Mouse (Mus musculus): ENCODE results near the gene Csnk1e.

Gene Csnk1e

DNA sequence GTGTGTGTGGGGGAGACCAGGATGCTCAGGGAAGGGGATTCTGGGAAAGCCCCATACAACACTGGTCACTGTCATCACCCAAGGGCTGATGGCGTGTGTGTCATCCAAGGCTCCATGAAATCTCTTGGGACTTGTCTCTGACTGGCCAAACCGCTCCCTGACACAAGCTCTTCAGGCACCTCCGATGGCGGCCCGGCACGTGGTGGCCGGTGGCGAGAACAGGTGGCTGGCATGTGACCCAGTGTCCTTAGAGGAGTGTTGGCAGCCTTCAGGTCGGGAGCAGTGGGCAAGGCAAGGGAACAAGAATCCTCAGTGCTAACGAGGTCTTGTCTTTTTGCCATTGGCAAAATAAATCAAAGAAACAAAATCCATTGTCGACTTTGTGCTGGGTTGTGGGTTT lies 36.7 kb downstream of the Csnk1e start:
- DNase-seq, result no peak

DNA sequence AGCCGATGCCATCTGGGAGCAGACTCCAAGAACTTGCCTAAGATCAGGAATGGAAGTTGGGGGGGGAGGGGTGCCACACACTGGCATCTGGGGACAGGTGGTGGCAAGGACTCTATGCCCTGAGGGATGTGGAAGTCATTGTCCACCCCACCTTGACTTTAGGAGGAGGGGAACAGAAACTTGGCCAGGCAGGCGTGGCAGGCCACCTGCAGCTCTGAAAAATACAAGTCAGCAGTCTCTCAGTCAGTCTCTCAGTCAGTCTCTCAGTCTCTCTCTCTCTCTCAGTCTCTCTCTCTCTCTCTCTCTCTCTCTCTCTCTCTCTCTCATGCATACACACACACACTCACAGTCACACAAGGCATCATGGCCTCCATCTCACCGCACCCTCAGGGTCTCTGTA lies 37.1 kb downstream of the Csnk1e start:
- DNase-seq, result no peak

DNA sequence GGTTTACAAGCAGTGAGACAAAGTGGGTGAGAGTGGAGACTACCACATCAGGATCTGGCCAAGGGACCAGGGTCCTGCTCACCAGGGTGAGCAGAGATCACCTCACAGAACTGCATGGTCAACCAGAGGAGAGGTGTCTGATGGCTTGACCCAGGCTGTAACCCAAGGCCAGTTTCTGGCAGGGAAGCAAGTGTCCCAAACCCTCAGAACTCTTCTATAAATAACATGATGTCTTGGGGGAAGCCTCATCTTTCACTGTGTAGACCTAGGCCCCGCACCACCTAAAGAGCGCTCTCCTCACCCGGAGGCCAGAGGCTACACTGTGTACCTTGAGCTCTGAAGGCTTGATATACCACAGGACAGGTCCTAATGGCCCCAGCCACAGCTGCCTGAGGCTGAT lies 38.0 kb downstream of the Csnk1e start:
- no peak for DNase-seq

DNA sequence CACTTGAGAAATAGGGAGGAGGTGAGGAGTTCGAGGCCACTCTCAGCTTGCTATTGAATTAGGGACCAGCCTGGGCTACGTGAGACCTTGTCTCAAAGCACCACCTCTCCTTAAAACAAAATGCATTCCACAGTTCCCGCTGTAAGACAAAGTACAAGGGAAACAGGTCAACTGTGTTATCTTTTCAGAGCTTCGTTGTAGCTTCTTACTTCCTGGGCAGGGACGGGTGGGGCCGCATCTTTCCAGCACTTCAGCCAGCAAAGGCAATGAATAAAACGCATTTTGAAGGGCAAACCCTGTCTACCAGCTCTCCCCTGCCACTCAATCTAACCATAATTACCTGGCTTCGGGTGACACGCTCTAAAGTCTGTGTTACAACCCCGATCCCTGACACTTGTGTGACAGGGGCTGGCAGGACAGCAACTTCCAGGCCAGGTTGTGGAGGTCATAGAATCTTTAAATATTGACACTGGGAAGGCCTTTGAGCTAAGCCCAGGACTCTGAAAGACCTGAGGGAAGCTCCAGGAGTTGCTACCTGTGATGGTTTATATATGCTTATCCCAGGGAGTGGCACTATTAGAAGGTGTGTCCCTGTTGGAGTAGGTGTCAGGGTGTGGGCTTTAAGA lies 38.8 kb downstream of the Csnk1e start:
- no peak for DNase-seq

DNA sequence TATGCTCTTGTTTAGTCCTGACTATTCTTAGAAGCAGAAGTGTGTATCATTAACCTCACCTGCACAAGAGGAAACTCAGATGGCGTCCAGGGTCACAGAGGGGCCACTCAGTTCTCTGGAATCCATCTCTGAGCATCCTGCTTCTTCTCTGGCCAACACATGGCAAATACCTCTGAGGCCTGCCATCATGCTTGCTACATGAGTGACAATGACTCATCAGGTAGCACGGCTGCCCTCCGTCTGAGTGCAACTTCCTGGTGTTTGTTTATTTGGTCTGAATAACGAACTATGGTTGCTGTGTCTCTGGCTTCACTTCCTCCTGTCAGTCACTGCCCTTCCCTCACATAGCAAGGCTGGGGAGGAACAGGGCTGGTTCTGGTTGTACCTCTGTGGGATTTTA lies 40.9 kb downstream of the Csnk1e start:
- peak in 1 of 2 experiments; percentile 44 for DNase-seq

DNA sequence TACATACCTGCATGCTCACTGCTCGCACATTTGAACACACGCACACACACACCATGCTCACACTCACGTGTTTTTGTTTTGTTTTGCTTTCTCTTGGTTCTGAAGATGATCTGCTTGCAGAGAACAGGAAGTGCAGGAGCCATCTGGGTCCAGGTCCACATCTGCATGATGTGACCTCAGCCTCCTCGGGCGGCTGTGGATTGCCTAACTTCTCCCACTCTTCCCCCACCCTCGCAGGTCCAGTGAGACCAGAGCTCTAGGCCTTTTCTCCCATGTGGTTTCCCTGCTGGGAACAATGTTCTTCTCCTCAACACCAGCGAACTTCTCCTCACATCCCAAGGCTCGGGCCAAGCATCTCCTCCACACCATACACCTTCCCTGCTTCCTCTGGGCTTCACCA lies 41.6 kb downstream of the Csnk1e start:
- DNase-seq, result peak; percentile 54 to 56

DNA sequence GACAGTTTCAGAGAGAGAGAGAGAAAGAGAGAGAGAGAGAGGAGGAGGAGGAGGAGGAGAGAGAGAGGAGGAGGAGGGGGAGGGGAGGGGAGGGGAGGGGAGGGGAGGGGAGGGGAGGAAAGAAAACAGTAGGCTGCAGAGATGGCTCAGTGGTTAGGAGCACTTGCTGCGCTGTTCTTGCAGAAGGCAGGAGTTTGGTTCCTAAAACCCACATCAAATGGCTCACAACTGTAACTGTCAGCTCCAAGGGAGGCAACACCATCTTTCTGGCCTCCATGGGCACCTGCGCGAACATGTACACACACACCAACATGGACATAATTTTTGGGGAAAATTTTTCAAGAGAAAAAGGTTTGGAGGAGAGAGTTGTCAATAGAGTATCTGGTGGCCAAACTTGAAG lies 42.2 kb downstream of the Csnk1e start:
- DNase-seq, result no peak

DNA sequence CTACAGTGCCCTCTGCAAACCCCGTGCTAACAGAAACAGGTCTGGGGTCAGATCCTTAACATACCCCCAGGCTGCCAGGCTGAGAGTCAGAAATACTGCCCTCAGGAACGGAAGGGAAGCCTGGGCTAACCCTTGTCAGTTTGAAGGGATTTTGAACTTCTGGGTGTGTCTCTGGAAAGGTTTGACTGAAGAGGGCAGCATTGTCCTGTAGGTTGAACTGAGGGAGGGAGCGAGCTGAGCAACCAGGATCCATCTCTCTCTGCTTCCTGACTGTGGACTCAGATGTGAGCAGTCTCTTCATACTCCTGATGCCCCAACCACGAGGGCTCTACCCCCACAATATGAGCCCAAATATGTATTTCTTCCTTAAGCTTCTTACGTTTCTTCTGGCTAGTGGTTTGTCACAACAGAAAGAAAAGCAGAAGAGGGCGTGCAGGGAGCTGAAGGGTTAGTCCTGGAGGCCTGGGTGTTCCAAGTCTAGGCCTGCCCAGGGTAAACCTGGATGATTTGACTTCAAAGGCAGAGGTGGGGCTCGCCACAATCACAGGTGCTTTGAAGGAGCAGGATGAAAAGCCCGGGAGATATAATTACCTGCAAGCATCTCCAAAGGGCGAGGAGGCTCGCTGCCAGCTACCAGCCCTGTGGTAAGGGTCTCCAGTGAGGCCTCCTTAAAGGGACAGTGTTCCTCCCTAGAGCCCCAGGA lies 43.9 kb downstream of the Csnk1e start:
- DNase-seq, result no peak

DNA sequence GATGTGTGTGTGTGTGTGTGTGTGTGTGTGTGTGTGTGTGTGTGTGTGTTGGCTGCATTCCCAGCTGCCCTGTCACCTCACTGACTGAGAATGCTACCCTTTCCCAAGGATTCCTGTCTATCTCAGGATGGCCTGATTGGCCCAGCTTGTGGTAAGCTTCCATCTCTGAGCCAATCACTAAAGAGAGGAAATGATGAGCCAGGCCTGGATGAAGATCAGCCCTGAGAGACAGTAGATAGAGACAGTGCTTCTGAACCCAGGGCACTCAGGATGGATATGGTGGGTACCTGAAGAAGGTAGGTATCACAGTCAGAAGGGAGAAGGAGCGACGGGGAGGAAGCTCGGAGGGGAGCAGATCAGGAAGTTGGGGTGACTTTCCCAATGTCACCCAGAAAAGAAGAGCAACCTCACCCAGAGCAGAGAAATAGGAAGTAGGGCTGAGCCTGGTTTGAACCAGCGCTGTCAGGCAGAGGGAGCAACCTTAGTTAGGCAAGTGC lies 46.2 kb downstream of the Csnk1e start:
- DNase-seq, result no peak

DNA sequence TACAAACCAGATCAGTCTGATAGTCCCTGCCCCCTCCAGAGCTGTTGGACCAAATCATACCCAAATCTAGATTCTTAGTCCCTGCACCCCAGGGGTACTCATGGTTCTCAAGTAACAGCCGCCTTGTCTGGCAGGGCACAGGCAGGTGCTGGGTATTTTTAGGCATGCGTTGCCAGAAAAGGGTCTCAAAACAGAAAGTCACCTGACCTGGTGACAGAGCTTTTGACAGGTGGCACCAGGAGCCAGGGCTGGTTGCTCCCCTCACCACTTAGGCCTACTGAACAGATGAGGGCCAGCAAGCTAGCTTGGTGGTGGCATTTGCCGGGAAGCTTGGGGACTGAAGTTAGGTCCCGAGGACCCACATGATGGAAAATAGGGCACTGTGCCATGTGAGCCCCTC lies 48.8 kb downstream of the Csnk1e start:
- DNase-seq, result no peak

DNA sequence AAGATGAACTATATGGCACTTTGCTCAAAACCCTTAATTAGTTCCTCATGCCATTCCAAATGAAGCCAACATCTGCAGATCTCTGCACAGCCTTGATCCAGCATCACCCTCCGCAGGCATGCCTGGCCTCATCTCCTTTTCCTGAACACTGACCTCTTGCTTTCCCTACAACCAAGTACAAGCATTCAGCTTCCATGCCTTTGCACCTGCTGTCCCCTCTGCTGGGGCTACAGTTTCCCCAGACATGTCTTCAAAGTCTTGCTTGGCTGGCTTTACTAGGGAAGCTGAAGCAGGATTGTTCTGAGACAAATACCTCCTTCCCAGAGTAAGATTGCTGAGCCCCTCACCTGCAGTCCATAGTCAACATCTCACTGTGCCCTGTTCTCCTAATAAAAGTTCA lies 51.1 kb downstream of the Csnk1e start:
- DNase-seq, result no peak

DNA sequence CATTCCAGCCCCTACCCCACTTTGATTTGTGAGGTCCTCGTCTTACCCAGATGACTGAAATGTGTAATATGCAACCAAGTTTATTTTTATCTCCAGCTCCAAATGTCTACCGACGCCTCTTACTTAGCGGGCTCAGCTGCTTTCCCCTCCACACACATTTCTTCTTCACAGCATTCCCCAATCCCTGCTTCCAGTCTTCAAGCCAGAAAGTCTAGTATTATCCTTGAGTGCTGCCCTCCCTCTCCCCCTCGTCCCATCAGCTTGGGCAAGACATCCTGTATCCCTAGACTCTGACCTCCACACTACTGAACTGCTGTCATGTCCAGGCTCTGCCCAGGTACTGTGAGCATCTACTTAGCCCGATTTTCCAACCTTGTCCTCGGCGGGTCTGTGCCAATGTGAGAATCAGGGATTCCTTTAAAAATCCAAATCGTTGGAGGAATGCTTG lies 51.6 kb downstream of the Csnk1e start:
- no peak for DNase-seq

DNA sequence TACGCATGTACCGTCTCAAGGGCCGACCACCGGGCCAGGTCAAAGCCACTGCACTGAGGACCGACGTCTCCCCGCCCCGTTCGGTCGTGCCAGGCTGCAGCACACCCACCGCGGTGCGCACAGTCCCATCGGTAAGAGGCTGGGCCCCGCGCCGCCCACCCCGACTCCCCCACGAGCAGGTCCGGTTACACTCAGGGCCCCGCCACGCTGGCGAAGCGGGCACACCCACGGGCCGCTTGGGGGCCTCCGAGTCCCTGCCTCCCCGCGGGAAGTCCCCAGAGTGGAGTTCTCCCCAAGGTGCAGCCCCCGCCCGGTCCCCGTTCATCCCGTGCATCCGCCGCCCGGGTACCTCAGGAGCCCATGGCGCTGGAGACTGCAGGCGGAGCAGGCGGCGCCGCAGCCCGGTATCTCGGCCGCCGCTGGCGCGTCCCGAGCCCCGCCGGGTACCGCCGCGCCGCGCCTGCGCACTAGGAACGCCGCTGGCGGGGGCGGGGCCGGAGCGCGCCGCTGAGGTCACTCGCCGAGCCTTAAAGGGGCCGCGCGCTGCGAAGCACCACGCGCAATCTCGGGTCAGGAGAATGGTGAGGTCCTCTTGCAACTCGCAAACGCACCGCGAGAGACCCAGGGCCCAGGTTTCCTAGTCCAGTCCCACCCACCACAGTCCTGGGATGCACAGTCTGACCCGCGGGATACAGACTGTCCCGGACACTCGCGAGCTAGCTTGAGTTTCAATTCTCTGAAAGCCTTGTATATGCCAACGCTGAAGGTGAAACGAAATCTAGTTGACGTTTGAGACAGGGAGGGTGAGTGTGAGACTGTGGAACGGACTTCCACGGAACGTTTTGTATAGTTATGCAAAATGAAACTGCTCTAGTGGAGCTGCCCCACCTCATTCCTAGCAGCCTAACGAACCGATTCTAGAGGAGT lies 52.3 kb downstream of the Csnk1e start, which contains the start of gene Tmem184b:
Gene Tmem184b, minus strand, starts transcription at position 734 of the 927 bp plus-strand sequence.
- DNase-seq, result peak; percentile 85 to 86

DNA sequence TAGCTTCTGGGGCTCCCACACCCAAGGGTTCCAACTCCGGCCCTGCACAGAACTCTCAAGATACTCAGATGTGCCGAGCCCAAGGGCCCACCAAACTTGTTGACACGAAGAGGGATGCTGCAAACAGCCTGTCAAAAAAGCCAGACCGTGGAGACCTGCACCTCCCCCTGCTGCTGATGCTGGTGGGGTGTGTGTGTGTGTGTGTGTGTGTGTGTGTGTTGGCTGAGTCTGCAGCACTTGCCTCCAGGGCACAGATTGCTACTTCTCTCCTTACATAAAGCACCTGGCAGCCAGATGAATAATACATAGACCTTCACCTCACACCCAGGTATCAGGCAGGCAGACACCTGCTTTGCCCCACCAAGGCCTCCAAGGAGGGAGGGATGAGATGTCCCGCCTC lies 53.2 kb downstream of the Csnk1e start:
- no peak for DNase-seq

DNA sequence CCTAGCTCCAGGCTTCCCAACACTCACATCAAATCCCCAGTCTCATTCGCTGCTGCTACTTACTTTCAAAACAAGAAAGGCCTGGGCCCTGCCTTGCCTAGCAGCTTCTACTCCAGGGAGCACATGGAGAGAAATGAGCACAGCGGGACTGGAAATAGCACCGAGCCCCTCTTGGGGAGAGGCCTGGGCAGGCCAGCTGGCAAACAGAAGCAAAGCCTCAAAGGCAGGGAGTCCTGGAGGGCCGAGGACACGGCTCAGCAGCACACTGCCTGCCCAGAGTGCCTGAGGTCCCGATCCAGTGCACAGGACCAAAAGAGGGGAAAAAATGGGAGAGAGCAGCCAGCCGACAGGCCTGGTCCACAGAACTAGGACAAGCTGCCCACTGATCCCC lies 54.4 kb downstream of the Csnk1e start:
- no peak for DNase-seq

DNA sequence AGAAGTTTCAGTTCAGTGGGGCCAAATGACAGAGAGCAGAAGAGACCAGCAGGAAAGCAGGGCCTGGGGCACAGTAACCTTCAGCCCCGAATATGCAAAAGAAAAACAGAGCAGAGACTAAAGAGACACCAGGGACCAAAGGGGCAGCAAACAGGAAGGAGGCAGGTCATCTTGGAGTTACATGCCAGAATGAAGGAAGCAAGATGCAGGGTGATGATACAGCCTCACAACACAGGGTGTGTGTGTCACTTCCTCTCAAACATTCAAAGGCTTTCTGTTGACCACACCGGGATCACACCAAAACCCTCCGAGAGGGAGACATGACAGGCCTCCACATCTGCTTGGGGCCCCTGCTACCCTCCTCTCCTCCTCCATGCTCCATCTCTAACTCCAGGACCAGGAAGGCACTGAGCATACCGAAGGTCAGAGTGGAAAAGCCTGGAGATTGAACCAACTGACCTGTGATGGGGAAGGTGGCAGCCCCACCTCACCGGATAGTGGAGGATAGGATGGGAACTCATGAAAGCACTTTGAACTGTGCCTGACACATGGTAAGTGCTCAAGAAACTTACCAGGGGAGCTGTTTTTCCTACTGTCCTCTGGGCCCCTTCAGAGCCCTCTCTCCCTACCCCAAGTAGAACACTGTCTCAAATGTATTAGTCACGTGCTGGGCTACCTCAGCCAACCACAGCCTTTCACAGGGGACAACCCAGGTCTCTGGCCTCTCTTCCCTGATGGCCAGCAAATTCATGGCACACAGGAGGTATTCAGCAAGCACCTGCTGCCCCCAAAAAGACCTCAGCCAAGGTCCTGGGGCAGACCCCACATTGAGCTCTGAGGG lies 55.0 kb downstream of the Csnk1e start:
- DNase-seq, result no peak

DNA sequence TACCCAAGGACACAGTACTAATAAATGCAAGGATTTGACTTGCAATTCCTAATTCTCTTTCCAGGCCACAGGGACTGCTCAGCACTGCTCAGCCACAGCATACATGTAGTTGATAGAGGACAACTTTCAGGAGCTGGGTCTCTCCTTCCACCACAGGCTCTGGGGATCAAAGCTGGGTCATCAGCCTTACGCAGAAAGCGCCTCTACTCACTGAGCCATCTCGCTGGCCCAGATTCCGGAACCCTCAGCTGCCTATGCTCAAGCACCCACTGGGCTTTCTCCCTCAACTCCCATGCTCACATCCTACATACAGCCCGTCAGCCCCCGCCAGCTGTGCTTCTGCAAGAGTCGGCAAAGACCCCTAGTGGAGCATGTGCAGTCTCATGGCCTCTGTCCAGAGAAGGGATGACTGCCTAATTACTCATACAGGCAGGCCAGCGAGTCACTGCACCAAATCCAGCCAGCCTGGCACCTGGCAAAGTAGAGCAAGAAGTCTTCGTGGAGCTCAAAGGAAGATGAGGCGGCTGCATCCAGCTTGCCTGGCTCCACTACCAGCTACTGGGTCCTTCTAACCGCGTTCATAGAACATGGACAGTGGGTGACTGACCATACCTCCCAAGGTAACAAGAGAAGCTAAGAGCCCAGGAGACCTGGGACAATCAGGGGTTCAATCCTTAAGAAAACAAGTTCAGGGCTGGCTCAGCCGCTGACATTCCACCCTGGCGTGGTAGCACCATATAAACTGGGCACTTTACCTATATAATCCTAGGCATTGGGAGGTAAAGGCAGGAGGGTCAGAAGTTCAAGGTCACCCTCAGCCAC lies 55.9 kb downstream of the Csnk1e start:
- no peak for DNase-seq

DNA sequence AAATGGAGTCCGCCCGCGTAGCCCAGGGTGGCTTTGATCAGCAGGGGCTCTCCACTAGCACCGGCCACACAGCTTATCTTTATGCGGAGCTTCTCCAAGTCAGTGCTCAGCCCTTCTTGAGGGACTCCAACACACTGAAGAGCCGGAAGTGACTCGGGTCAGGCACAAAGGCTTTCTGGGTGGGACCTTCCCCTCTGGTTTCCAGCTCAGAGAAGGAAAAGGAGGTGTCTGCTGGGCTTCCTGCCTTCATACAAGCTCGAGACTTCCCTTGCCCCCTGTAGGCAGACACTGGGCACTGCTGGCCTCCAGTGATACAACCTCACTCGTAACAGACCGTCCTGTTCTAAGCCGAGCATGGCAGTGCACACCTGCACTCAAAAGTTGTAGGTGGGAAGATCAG lies 58.6 kb downstream of the Csnk1e start:
- DNase-seq, result peak; percentile 80 to 86

DNA sequence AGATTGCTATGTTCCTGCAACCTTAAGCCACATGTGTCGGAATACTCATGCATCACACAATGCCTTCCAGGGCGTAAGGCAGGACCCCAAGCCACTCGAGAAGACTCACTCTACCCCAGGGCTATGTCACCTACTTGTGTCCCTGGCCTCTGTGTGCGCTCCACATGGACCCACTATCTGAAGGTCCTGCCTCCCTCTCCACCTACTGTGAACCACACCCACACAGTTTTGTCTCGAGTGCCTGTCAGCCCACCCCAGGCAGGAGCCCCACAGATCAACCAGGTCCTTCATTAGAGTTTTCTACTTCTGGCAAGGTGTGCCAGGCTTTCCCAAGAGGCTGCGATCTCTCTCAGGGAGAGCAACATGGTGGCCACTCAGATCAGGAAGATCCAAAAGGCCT lies 60.1 kb downstream of the Csnk1e start:
- no peak for DNase-seq

DNA sequence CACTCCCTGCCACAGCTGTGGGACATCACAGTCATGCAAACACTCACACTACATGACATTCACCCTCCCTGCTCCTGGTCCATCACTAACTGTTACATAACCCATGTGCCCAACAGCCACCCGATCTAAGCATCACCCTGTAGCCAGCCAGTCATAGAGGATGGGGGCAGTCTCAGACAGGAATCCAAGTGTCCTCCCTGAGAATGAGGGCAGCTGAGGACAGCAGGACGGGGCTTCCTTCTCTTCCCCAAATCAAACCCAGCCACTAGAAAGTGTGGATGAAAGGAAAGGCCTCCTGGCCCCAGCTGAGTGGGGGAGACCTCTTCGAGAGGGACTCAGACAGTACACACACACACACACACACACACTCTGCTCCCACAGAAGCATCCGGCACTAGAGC lies 60.5 kb downstream of the Csnk1e start:
- DNase-seq, result no peak

DNA sequence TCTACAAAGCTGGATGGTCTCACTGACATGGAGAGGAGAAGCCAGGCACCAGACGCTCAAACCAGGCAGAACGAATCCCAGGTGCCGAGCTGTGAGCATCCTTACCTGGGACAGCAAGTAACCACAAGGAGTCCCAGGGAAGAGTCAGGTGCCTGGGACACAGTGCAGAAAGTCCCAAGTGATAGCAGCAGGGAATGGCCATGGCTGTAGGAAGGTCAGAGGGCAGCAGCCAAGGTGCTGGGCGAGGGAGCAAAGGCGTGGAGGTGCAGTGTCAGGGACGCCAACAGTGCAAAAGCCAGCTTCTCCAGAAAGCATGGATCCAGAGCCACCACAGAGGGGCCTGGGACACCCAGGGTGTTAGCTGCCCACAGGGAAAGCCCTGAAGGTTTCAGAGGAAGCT lies 62.3 kb downstream of the Csnk1e start:
- no peak for DNase-seq

DNA sequence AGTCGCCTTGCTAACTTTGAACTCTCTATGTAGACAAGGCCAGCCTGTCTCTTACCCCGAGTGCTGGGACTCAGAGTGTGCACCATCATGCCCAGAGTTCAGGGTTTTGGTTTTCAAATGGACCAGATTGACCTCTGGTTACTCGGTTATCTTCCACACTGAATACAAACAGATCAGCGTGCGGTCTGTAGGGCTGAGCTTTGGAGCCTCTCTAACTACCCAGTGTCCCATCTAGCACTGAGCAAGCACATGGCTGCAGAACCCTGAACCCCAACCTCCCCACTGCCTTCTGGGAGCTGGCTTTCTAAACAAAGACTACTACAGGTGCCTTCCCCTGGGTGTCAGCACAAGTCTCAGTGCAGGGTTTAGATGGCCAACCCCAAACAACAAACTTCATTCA lies 62.8 kb downstream of the Csnk1e start:
- no peak for DNase-seq
